Mouse (Mus musculus) liver, embryonic 15.5 days (tissue): Measurements from ENCODE around the gene C1qtnf5. TPM values are rescaled to one million over a fixed set of nuclear protein-coding genes. Genes with fewer than 3 reads are reported as not detected.
A peak's percentile ranks its signal among the peaks of the same experiment; 100 is the strongest.

Source experiments
- ATAC-seq: fragments of 200-750 bp; cut with Nextera tagmentation; 2 replicates; pipeline ENCODE4 v1.8.0; 2017; ENCODE audit warnings: moderate number of reproducible peaks, mild to moderate bottlenecking, moderate library complexity; ENCODE audit not compliant: insufficient read depth
- H3K27ac ChIP-seq: fragments of 300-500 bp; sonication (generic); replicated peaks from 2 replicates; pipeline ENCODE4 v1.5.1; 2015; ENCODE audit warnings: mild to moderate bottlenecking, inconsistent platforms
- H3K27me3 ChIP-seq: fragments of 300-500 bp; sonication (generic); 2 replicates; pipeline ENCODE4 v1.6.1; 2015; ENCODE audit warnings: mild to moderate bottlenecking, inconsistent platforms
- H3K36me3 ChIP-seq: fragments of 300-500 bp; sonication (generic); replicated peaks from 2 replicates; pipeline ENCODE4 v1.6.1; 2015; ENCODE audit warnings: moderate library complexity, mild to moderate bottlenecking, inconsistent platforms
- H3K4me1 ChIP-seq: fragments of 300-500 bp; sonication (generic); replicated peaks from 2 replicates; pipeline ENCODE4 v1.6.1; 2015; ENCODE audit warnings: inconsistent platforms
- H3K4me2 ChIP-seq: fragments of 300-500 bp; sonication (generic); 2 replicates; pipeline ENCODE4 v1.6.1; 2015; ENCODE audit warnings: moderate library complexity, mild to moderate bottlenecking, inconsistent platforms
- H3K4me3 ChIP-seq: fragments of 300-500 bp; sonication (generic); replicated peaks from 2 replicates; pipeline ENCODE4 v1.5.1; 2015; ENCODE audit warnings: mild to moderate bottlenecking, inconsistent platforms
- H3K9ac ChIP-seq: fragments of 300-500 bp; sonication (generic); 2 replicates; pipeline ENCODE4 v1.6.1; 2015; ENCODE audit warnings: moderate library complexity, mild to moderate bottlenecking, inconsistent platforms
- H3K9me3 ChIP-seq: fragments of 300-500 bp; sonication (generic); replicated peaks from 2 replicates; pipeline ENCODE4 v1.6.1; 2016; ENCODE audit warnings: inconsistent platforms
- WGBS: fragments of 180-500 bp; shearing (Covaris S2); methylation state at CpG from one replicate; pipeline ENCODE4 v1.1.7; 2015; ENCODE audit warnings: mixed read lengths; ENCODE audit not compliant: insufficient replicate concordance; 5-methylcytosine and 5-hydroxymethylcytosine counted together
- polyA plus RNA-seq: library from polyadenylated mRNA; unstranded; fragments of >200 nt; fragmentation: Nextera tagmentation; extraction: Ambion mirVana; gene quantifications from 2 replicates; pipeline ENCODE4 v1.2.1, GENCODE M21; 2015

Gene C1qtnf5
- polyA plus RNA-seq: 0.29 and 0.53 TPM in 2 replicates

DNA sequence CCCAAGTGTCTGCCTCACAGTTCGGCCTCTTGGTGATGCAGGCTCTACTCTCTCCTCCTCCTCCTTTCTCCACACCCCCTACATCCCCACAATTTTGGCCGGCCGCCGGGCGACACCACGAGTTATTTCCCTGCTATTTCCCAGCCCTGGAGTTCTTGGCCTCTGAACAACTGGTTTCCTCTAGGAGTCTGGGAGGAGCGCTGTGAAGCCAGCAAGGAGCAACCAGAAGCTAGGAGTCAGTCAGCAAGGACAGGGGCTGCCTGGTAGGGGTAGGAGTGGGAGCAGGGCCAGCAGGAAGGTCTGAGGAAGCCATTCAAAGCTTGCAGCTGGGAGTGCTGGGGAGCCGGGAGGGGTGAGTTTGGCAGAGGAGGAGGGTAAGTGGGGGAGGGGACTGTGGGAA is at the start of gene C1qtnf5:
TSS of gene C1qtnf5 (plus strand) at position 136 of the 400 bp plus-strand sequence.
- Histone ChIP-seq H3K4me1 (peaks cover 52% of the 10 kb centered on the region), H3K4me3 (no peak within 1 kb of the TSS), H3K27ac (no peak within 1 kb of the TSS; the same call in 1 of the 2 replicates), H3K27me3 (no peaks in the 10 kb centered on the region), H3K36me3 (peaks cover 54% of the 10 kb centered on the region), H3K9me3 (no peaks in the 10 kb centered on the region), H3K9ac (no peak within 1 kb of the TSS), H3K4me2 (no peak within 1 kb of the TSS)
- ATAC-seq: no peak
- WGBS: 74% methylated on average over 8 of the region's 8 CpGs

DNA sequence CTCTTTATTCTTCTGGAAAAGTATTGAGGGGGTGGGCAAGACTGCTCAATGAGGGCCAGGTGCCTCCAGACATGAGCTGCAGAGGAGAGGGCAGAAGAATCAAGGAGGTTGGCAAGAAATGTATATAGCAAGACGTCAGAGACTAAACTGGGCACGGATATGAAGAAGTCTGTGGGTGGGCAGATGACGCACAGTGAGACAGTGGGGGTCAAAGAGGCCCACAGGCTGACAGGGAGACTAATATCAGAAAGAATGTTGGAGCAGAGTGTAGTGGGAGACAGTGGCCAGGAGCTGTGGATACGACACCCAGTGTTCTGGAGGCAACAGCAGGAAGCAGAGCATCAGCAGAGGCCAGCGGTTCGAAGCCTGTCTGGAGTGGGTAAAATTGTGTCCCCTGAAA is 48.4 kb upstream of the C1qtnf5 start:
- no peak overlapping the region for H3K4me3 ChIP-seq
- H3K9ac ChIP-seq: no peak overlapping the region
- no peaks in the 10 kb centered on the region for H3K4me1 ChIP-seq
- H3K4me2 ChIP-seq: no peak overlapping the region
- WGBS: 59% methylated on average over 6 of the region's 6 CpGs
- peaks cover 4% of the 10 kb centered on the region; the same call in 1 of the 2 replicates for H3K27me3 ChIP-seq
- ATAC-seq: no peak
- H3K9me3 ChIP-seq: no peaks in the 10 kb centered on the region
- no peak overlapping the region for H3K27ac ChIP-seq
- no peaks in the 10 kb centered on the region for H3K36me3 ChIP-seq

DNA sequence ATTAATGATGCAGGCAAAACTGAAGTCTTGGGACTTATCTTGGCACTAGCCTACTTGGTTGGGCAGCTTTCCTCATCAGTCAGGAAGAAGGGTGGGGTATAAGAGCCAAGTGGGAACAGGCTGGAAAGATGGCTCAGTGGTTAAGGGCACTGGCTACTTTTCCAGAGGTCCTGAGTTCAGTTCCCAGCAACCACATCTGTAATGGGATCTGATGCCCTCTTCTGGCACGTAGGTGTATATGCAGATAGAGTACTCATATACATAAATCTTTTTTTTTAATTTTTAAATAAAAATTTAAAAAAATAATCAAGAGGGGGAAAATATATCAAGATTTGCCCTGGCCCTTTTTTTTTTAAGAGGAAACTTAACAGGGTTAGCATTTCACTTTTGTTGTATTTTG is 41.9 kb upstream of the C1qtnf5 start:
- ATAC-seq: no peak
- Histone ChIP-seq H3K4me3 (no peak overlapping the region), H3K36me3 (no peaks in the 10 kb centered on the region), H3K4me1 (peaks cover 17% of the 10 kb centered on the region), H3K27me3 (peaks cover 8% of the 10 kb centered on the region), H3K4me2 (no peak overlapping the region), H3K9ac (no peak overlapping the region), H3K27ac (no peak overlapping the region), H3K9me3 (no peaks in the 10 kb centered on the region)
- 18% methylated on average over 1 of the region's 1 CpGs for WGBS

DNA sequence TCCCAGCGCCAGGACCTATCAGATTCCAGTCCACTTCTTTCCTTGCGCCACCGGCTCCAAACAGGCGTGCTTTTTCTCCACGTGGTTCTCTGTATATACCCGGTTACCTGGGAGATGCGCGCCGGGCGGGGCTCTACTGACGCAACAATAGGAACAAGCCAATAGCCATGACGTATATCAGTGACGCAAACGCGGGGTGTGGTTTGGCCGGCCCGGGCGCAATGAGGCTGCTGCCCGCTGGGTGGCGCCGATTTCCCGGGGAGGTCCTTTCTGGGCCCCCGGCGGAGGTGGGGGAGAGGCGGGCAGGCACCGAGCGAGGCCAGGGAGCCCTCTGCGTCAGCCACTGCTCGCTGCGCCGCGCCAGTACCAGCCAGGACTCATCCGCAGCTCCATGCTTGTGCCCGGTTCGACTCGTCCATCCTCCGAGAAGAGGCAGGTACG is 40.2 kb upstream of the C1qtnf5 start, which contains the start of gene Usp2:
TSS of gene Usp2 (plus strand) at position 237 of the 441 bp plus-strand sequence.
- no peaks in the 10 kb centered on the region for H3K36me3 ChIP-seq
- WGBS: 0% methylated on average over 38 of the region's 38 CpGs
- H3K4me2 ChIP-seq: peak within 1 kb of the TSS; percentile 84
- ATAC-seq: peak; percentile 86
- peaks cover 17% of the 10 kb centered on the region for H3K4me1 ChIP-seq
- H3K9me3 ChIP-seq: no peaks in the 10 kb centered on the region
- peak within 1 kb of the TSS; percentile 51 for H3K4me3 ChIP-seq
- peaks cover 18% of the 10 kb centered on the region for H3K27me3 ChIP-seq
- no peak within 1 kb of the TSS for H3K27ac ChIP-seq
- peak within 1 kb of the TSS; percentile 44 for H3K9ac ChIP-seq

DNA sequence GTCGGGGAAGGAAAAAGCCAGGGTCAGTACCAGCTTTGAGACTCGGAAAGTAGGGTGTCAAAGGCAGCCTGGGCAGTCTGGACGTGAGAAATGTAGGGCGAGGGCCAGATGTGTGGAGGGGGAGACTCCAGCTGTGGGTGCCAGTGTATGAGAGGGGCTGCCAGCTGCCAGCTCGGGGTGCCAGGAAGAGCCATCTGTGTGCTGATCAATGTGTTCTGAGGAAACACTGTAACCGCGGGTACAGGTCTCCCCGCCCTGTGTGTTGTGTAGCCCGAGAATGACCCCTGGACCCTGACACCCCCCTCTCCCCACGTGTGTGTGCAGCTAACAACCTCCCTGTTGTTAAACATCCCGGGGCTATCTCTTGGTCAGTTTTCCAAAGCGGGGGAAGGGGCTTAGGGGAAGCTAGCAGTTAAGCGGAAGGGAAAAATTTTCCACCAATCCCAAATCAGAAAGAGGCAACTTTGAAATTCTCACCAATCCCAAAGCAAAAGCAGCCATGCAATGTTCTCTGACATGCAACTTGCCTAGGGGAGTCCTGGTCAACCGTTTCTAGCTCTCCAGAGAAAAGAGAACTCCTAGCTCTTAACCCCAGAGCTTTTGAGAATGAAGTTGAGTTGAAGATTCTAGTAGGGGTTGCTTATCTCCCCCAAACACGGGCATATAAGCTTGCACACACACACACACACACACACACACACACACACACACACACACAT is 39.6 kb upstream of the C1qtnf5 start:
- H3K4me2 ChIP-seq: peak overlapping the region; percentile 84
- peak overlapping the region; percentile 51 for H3K4me3 ChIP-seq
- WGBS: 5% methylated on average over 15 of the region's 15 CpGs
- H3K27ac ChIP-seq: no peak overlapping the region
- ATAC-seq: peak; percentile 45
- H3K36me3 ChIP-seq: no peaks in the 10 kb centered on the region
- peaks cover 17% of the 10 kb centered on the region for H3K4me1 ChIP-seq
- H3K9ac ChIP-seq: peak overlapping the region; percentile 44
- no peaks in the 10 kb centered on the region for H3K9me3 ChIP-seq
- H3K27me3 ChIP-seq: peaks cover 24% of the 10 kb centered on the region

DNA sequence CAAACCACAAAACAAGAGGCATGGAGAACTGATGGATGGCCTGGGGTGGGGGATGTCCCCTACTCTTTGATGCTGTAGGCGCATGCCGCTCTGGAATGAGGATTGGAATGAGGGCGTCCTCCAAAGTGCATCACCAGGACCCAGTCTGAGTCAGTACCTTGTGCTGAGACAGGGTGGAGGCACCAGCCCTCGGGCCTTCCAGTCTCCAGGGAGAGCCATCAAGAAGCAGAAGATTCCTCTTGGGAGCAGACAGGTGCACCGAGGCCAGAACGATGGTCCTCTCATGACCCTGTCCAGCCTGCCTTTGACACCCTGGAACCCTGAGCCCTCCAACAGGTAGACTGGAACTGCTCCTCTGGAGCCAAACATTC is 39.1 kb upstream of the C1qtnf5 start:
- Histone ChIP-seq H3K9ac (no peak overlapping the region), H3K4me1 (peaks cover 17% of the 10 kb centered on the region), H3K9me3 (no peaks in the 10 kb centered on the region), H3K27me3 (peaks cover 26% of the 10 kb centered on the region), H3K36me3 (no peaks in the 10 kb centered on the region), H3K4me3 (no peak overlapping the region), H3K27ac (no peak overlapping the region), H3K4me2 (no peak overlapping the region)
- WGBS: 70% methylated on average over 6 of the region's 6 CpGs
- ATAC-seq: no peak

DNA sequence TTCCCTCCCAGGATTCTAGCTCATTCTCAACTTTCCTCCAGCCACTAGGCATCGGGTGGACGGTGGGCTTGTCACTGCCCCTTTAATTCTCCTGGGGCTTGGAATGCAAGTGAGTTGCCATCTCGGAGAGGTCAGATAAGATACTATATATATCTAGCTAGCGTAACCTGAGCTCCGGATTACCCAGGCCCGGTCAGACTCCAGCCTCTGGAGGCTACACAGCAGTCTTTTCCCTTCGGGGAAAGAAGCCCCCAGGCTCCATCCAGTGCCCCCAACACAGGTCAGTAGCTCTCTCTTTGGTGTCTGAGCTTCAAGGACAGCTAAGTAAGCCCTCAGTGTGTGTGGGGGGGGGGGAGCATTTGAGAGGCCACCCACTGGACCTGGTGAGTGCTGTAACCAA is 37.8 kb upstream of the C1qtnf5 start:
- no peaks in the 10 kb centered on the region for H3K9me3 ChIP-seq
- no peak for ATAC-seq
- peaks cover 17% of the 10 kb centered on the region for H3K4me1 ChIP-seq
- H3K4me2 ChIP-seq: no peak overlapping the region
- H3K27me3 ChIP-seq: peaks cover 22% of the 10 kb centered on the region
- H3K36me3 ChIP-seq: no peaks in the 10 kb centered on the region
- no peak overlapping the region for H3K27ac ChIP-seq
- H3K9ac ChIP-seq: no peak overlapping the region
- H3K4me3 ChIP-seq: no peak overlapping the region
- WGBS: 31% methylated on average over 7 of the region's 7 CpGs

DNA sequence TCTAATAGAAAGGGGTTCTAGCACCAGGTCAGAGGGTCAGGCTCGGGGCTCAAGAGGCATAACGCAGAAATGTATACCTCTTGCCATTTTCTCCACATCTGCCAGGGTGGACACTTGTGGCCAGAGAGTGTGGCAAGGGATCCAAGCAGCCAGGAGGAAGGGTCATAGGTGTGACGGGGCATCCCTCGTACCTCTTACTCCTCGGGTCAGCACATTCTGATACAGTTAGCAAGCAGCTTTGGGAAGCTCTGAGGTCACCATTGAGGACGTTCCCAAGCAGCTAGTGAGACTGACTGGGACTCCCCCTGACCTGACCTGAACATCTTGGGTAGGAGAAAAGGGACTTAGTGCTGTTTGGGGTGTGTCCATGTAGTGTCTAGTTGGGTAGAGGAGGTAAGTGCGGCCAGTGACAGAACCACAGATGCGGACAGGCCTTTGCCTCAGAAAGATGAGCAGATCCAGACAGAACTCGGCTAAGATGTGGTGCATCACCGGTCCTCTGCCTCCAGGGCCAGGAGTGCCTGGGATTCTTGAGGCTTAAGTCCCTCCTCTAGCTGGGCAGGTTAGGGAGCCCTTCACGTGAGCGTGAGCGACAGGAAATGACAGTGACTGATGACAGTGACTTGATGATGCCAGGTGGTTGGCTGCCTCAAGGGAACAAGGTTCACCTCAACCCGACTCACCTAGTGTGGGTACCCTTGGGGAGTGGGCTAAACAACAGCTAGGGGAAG is 36.8 kb upstream of the C1qtnf5 start:
- Histone ChIP-seq H3K27me3 (peaks cover 22% of the 10 kb centered on the region), H3K9ac (no peak overlapping the region), H3K36me3 (no peaks in the 10 kb centered on the region), H3K27ac (no peak overlapping the region), H3K4me1 (peaks cover 17% of the 10 kb centered on the region), H3K4me3 (no peak overlapping the region), H3K4me2 (no peak overlapping the region), H3K9me3 (no peaks in the 10 kb centered on the region)
- no peak for ATAC-seq
- 60% methylated on average over 14 of the region's 14 CpGs for WGBS

DNA sequence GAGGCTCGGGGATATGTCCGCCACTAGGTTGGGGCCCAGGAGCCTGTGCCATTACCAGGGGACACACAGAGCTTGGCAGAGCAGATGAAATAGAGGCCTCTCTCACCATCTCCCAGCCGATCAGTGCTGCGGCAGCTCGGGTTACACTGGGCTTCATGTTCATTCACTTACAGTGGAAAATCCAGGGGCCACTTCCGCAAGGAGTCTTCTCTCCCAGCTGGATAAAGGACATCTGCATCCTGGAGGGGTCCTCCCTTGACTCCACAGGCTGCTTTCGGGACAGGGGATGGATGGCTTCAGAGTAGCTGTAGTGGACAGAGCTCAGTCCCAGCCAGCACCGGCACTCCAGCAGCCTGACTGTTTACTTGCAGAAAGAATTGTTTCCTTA is 36.2 kb upstream of the C1qtnf5 start:
- peaks cover 17% of the 10 kb centered on the region for H3K4me1 ChIP-seq
- H3K36me3 ChIP-seq: no peaks in the 10 kb centered on the region
- no peak for ATAC-seq
- H3K9ac ChIP-seq: no peak overlapping the region
- H3K9me3 ChIP-seq: no peaks in the 10 kb centered on the region
- 57% methylated on average over 8 of the region's 8 CpGs for WGBS
- no peak overlapping the region for H3K27ac ChIP-seq
- H3K27me3 ChIP-seq: peaks cover 22% of the 10 kb centered on the region
- no peak overlapping the region for H3K4me2 ChIP-seq
- no peak overlapping the region for H3K4me3 ChIP-seq

DNA sequence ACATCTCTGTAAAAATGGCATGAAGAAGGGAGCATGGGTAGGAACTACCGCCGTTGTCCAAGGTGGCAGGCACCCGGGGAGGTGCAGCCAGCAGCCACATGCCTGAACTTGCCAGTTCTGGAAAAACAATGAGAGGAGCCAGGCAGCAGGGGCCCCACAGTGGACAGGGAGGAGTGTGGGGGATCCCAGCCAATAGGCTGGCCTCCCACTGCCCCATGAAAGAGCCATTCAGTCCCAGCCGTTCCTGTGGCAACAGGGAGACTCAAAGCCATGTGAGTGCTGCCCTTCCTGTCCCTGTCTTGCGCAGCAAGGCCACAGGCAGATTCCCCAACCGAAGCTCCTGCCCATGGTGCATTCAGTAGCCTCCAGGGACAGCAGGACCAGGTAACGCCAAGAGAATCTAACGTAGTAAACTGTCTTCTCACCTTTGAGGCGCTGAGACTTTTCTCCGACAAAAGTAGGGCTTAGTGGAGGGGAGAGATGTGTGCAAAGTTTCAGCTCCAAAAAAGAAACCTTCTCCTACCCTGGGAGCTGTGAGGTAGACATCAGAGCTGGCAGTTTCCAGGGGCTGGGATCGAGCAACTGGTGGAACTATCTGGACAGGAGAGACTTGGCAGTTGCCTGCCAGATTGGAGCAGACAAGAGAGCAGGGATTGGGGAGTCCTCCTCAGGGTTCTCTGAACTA is 35.0 kb upstream of the C1qtnf5 start:
- H3K36me3 ChIP-seq: no peaks in the 10 kb centered on the region
- peaks cover 11% of the 10 kb centered on the region for H3K4me1 ChIP-seq
- WGBS: 44% methylated on average over 11 of the region's 11 CpGs
- H3K9ac ChIP-seq: no peak overlapping the region
- H3K4me3 ChIP-seq: no peak overlapping the region
- H3K27me3 ChIP-seq: peaks cover 22% of the 10 kb centered on the region
- no peak for ATAC-seq
- no peak overlapping the region for H3K27ac ChIP-seq
- no peak overlapping the region for H3K4me2 ChIP-seq
- H3K9me3 ChIP-seq: no peaks in the 10 kb centered on the region

DNA sequence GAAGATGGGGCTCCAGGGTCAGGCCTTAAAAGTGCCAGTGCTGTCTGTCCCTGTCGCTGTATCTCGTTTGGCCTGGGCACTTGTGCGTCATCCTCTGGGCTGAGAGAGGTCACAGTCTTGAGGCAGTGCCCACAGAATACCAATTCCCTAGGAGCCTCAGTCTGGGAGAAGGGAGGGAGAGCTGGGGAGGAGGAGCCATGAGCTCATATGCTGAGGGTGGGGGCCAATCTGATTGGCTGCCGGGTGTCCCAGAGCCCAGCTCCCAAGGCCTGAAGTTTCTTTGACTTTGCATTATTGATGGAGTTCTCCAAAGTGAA is 34.5 kb upstream of the C1qtnf5 start:
- peaks cover 22% of the 10 kb centered on the region for H3K27me3 ChIP-seq
- 53% methylated on average over 4 of the region's 4 CpGs for WGBS

More for the DNA sequence above, 34.5 kb upstream of the C1qtnf5 start:
- peaks cover 6% of the 10 kb centered on the region for H3K4me1 ChIP-seq
- no peak for ATAC-seq
- no peak overlapping the region for H3K4me3 ChIP-seq
- H3K9me3 ChIP-seq: no peaks in the 10 kb centered on the region
- H3K4me2 ChIP-seq: no peak overlapping the region
- H3K36me3 ChIP-seq: no peaks in the 10 kb centered on the region
- H3K27ac ChIP-seq: no peak overlapping the region
- no peak overlapping the region for H3K9ac ChIP-seq
